Mouse (Mus musculus) ES-Bruce4 (cell line): ENCODE results near the gene Slc13a3.

Experiments used
- CTCF ChIP-seq: IDR thresholded peaks from one replicate; pipeline ENCODE4 v1.8.1; 2011; ENCODE audit warnings: low read depth, low read length
- POLR2A ChIP-seq: IDR thresholded peaks from one replicate; pipeline ENCODE4 v1.8.1; 2011; ENCODE audit warnings: low read length; ENCODE audit not compliant: insufficient read depth

DNA sequence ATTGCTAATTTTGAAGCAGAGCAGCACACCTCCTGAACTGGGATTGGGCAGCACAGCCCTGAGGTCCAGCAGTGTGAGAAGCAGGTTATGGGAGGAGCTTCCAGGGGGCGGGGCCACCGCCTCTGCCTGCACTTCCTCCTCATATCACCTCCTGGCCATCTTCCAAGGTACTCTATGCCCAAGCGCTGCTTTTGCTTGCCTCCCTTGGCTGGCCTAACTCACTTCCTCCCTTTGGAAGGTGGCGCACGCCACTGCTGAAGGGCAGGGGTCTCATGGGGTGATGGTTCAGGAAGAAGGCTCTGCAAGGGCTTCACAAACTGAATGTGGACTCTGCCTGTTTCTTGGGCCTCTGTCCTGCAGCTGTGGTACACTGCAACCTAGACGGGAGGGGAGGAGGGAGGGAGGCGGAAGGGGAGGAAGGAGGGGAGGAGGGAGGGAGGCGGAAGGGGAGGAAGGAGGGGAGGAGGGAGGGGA lies 105.9 kb downstream of the Slc13a3 start:
- no peak for TF ChIP-seq CTCF
- TF ChIP-seq POLR2A: no peak
